Mouse (Mus musculus): Measurements from ENCODE around the gene Synj1.

GRCm38 (mm10) chr16:91045511-91045910, 34.4 kb upstream of the Synj1 start:
- TF ChIP-seq POLR2A (IDR thresholded peaks at IDR 0.05; ENCODE audit: low read depth, low read length) (no peak), CTCF (IDR thresholded peaks at IDR 0.05; ENCODE audit: extremely low read depth, insufficient read depth, insufficient read length, insufficient replicate concordance) (peak; percentile 51; the same call in 1 of the 2 replicates)
